Mouse (Mus musculus): ENCODE results near the gene Nab2. TPM values are rescaled to one million over a fixed set of nuclear protein-coding genes. Genes with fewer than 3 reads are reported as not detected.

Gene Nab2
- polyA plus RNA-seq, 1 experiment from 2014 or later: 1.2 TPM

DNA sequence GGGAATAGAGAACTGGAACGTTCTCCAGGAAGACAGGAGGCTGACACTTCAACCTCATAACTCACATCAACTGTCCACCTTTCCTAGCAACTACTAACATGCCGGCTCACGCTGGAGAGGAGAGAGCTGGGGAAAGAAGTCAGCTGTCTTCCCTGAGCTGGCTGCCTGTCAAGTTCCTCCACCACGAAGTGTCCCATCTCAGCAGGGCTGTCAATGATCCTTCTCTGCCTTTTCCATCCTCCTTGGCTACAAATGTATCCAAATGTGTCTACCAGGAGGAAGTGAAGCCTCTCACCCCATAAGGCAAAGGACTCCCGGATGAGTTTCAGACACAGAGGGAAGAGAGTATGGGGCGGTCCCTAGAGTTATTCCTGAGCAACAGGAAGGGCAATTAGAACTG, 50.2 kb downstream of the Nab2 start:
- Histone ChIP-seq H3K9me3 (ENCODE audit: control insufficient read depth, low read length) (no peaks in the 10 kb centered on the region), H3K27me3 (ENCODE audit: control insufficient read depth, insufficient read depth, low read length) (no peaks in the 10 kb centered on the region), H3K4me1 (ENCODE audit: control insufficient read depth, insufficient read depth, low read length) (peaks cover 58% of the 10 kb centered on the region), H3K36me3 (ENCODE audit: control insufficient read depth, insufficient read depth, low read length) (peaks cover 10% of the 10 kb centered on the region; the same call in 1 of the 2 replicates), H3K9ac (replicated peaks; ENCODE audit: low read length) (peak overlapping the region; percentile 95; the same call in 1 of the 2 replicates), H3K27ac (replicated peaks; ENCODE audit: low read depth, low read length) (no peak overlapping the region), H3K4me2 (ENCODE audit: low read length) (peak overlapping the region; percentile 96), H3K4me3 (replicated peaks; ENCODE audit: low read depth, low read length) (peak overlapping the region; percentile 88; the same call in 1 of the 2 replicates)
- DNase-seq (no peak), ATAC-seq (ENCODE audit: low FRiP score, low TSS enrichment) (no peak)
- WGBS: 58% methylated on average over 6 of the region's 6 CpGs

DNA sequence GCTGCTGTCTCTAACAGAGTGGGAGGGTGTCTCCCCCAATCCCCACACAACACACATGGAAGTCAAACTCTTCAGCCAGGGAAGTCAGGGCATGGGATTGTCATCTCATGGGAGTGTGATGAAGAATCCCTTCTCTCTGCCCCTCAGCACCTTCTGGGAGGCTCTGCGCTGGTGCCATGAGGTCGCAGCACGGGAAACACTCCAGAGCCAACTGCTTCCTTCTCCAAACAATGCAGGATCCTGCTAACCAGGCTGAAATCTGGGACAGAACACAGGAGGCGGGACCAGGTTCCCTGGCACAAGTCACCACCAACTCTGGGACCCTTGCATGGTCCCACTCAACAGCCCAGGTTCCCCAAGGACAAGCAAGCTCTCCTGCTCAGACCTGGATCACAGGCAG, 51.1 kb downstream of the Nab2 start:
- ATAC-seq (ENCODE audit: low FRiP score, low TSS enrichment): no peak
- H3K36me3 ChIP-seq (ENCODE audit: control insufficient read depth, insufficient read depth, low read length): peaks cover 17% of the 10 kb centered on the region
- no peak for DNase-seq
- no peak overlapping the region for H3K27ac ChIP-seq (replicated peaks; ENCODE audit: low read depth, low read length)
- H3K4me2 ChIP-seq (ENCODE audit: low read length): peak overlapping the region; percentile 96
- peaks cover 58% of the 10 kb centered on the region for H3K4me1 ChIP-seq (ENCODE audit: control insufficient read depth, insufficient read depth, low read length)
- no peak overlapping the region for H3K4me3 ChIP-seq (replicated peaks; ENCODE audit: low read depth, low read length)
- 0 out of 2 replicates have a peak overlapping the region, but pooled peaks have one; percentile 1 for H3K9ac ChIP-seq (replicated peaks; ENCODE audit: low read length)
- H3K27me3 ChIP-seq (ENCODE audit: control insufficient read depth, insufficient read depth, low read length): no peaks in the 10 kb centered on the region
- 78% methylated on average over 4 of the region's 4 CpGs for WGBS
- no peaks in the 10 kb centered on the region for H3K9me3 ChIP-seq (ENCODE audit: control insufficient read depth, low read length)

GRCm38 (mm10) chr10:127616261-127616679, 52.1 kb downstream of the Nab2 start:
- DNase-seq (no peak), ATAC-seq (ENCODE audit: low FRiP score, low TSS enrichment) (no peak)
- Histone ChIP-seq H3K27ac (replicated peaks; ENCODE audit: low read depth, low read length) (no peak overlapping the region), H3K9ac (replicated peaks; ENCODE audit: low read length) (no peak overlapping the region), H3K9me3 (ENCODE audit: control insufficient read depth, low read length) (no peaks in the 10 kb centered on the region), H3K4me3 (replicated peaks; ENCODE audit: low read depth, low read length) (no peak overlapping the region), H3K36me3 (ENCODE audit: control insufficient read depth, insufficient read depth, low read length) (peaks cover 28% of the 10 kb centered on the region), H3K4me2 (ENCODE audit: low read length) (peak overlapping the region; percentile 18), H3K4me1 (ENCODE audit: control insufficient read depth, insufficient read depth, low read length) (peaks cover 58% of the 10 kb centered on the region), H3K27me3 (ENCODE audit: control insufficient read depth, insufficient read depth, low read length) (no peaks in the 10 kb centered on the region)
- WGBS: 48% methylated on average over 7 of the region's 7 CpGs

- H3K4me3 ChIP-seq (replicated peaks; ENCODE audit: low read depth, low read length): no peak overlapping the region
- H3K9me3 ChIP-seq (ENCODE audit: control insufficient read depth, low read length): no peaks in the 10 kb centered on the region
- peaks cover 33% of the 10 kb centered on the region for H3K36me3 ChIP-seq (ENCODE audit: control insufficient read depth, insufficient read depth, low read length)
- ATAC-seq (ENCODE audit: low FRiP score, low TSS enrichment): no peak
- no peak for DNase-seq
- H3K27me3 ChIP-seq (ENCODE audit: control insufficient read depth, insufficient read depth, low read length): no peaks in the 10 kb centered on the region
- 66% methylated on average over 3 of the region's 3 CpGs for WGBS
- 0 out of 2 replicates have a peak overlapping the region, but pooled peaks have one; percentile 32 for H3K27ac ChIP-seq (replicated peaks; ENCODE audit: low read depth, low read length)
- 0 out of 2 replicates have a peak overlapping the region, but pooled peaks have one; percentile 9 for H3K9ac ChIP-seq (replicated peaks; ENCODE audit: low read length)
- H3K4me2 ChIP-seq (ENCODE audit: low read length): peak overlapping the region; percentile 18
- peaks cover 58% of the 10 kb centered on the region for H3K4me1 ChIP-seq (ENCODE audit: control insufficient read depth, insufficient read depth, low read length)
These were observed 52.8 kb downstream of the Nab2 start for GRCm38 (mm10) chr10:127615591-127615990.

DNA sequence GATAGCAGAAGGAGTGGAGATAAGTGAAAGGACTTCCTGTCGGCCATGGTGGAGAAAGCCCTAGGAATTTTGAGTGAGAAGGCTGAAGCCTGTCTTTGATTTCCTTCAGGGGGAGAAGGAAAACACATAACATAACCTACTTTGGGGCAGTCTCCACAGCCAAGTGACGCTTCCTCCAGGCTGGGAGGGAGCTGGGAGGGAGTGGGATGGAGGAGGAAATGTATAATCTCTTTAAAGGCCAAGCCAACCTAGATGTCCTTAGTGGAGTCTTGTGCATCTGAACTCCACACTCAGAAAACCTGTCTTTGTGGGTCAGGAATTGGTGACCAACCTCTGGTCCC, 53.4 kb downstream of the Nab2 start:
- H3K9ac ChIP-seq (replicated peaks; ENCODE audit: low read length): 0 out of 2 replicates have a peak overlapping the region, but pooled peaks have one; percentile 16
- H3K4me3 ChIP-seq (replicated peaks; ENCODE audit: low read depth, low read length): no peak overlapping the region
- DNase-seq (no peak), ATAC-seq (ENCODE audit: low FRiP score, low TSS enrichment) (no peak)
- peak overlapping the region; percentile 21; the same call in 1 of the 2 replicates for H3K4me2 ChIP-seq (ENCODE audit: low read length)
- no peaks in the 10 kb centered on the region for H3K27me3 ChIP-seq (ENCODE audit: control insufficient read depth, insufficient read depth, low read length)
- WGBS: 33% methylated on average over 2 of the region's 2 CpGs
- H3K4me1 ChIP-seq (ENCODE audit: control insufficient read depth, insufficient read depth, low read length): peaks cover 58% of the 10 kb centered on the region
- peaks cover 39% of the 10 kb centered on the region for H3K36me3 ChIP-seq (ENCODE audit: control insufficient read depth, insufficient read depth, low read length)
- H3K27ac ChIP-seq (replicated peaks; ENCODE audit: low read depth, low read length): no peak overlapping the region; the same call in 1 of the 2 replicates
- no peaks in the 10 kb centered on the region for H3K9me3 ChIP-seq (ENCODE audit: control insufficient read depth, low read length)

- Histone ChIP-seq H3K27me3 (ENCODE audit: control insufficient read depth, insufficient read depth, low read length) (no peaks in the 10 kb centered on the region), H3K27ac (replicated peaks; ENCODE audit: low read depth, low read length) (peak overlapping the region; percentile 26; the same call in 1 of the 2 replicates), H3K4me2 (ENCODE audit: low read length) (peak overlapping the region; percentile 21; the same call in 1 of the 2 replicates), H3K9me3 (ENCODE audit: control insufficient read depth, low read length) (no peaks in the 10 kb centered on the region), H3K36me3 (ENCODE audit: control insufficient read depth, insufficient read depth, low read length) (peaks cover 45% of the 10 kb centered on the region), H3K4me3 (replicated peaks; ENCODE audit: low read depth, low read length) (no peak overlapping the region), H3K4me1 (ENCODE audit: control insufficient read depth, insufficient read depth, low read length) (peaks cover 55% of the 10 kb centered on the region), H3K9ac (replicated peaks; ENCODE audit: low read length) (0 out of 2 replicates have a peak overlapping the region, but pooled peaks have one; percentile 16)
- DNase-seq: peak; percentile 24
- 22% methylated on average over 12 of the region's 12 CpGs for WGBS
- ATAC-seq (ENCODE audit: low FRiP score, low TSS enrichment): no peak
These were observed 53.9 kb downstream of the Nab2 start for GRCm38 (mm10) chr10:127614236-127615033.

- no peak overlapping the region for H3K4me2 ChIP-seq (ENCODE audit: low read length)
- peaks cover 63% of the 10 kb centered on the region for H3K36me3 ChIP-seq (ENCODE audit: control insufficient read depth, insufficient read depth, low read length)
- DNase-seq (no peak), ATAC-seq (ENCODE audit: low FRiP score, low TSS enrichment) (no peak)
- H3K27ac ChIP-seq (replicated peaks; ENCODE audit: low read depth, low read length): no peak overlapping the region
- WGBS: 92% methylated on average over 14 of the region's 14 CpGs
- no peaks in the 10 kb centered on the region for H3K27me3 ChIP-seq (ENCODE audit: control insufficient read depth, insufficient read depth, low read length)
- H3K4me3 ChIP-seq (replicated peaks; ENCODE audit: low read depth, low read length): no peak overlapping the region
- H3K9me3 ChIP-seq (ENCODE audit: control insufficient read depth, low read length): no peaks in the 10 kb centered on the region
- H3K4me1 ChIP-seq (ENCODE audit: control insufficient read depth, insufficient read depth, low read length): peaks cover 34% of the 10 kb centered on the region
- H3K9ac ChIP-seq (replicated peaks; ENCODE audit: low read length): no peak overlapping the region
These were observed 56.1 kb downstream of the Nab2 start for GRCm38 (mm10) chr10:127612079-127612775.
